Mouse (Mus musculus): ENCODE measurements around the gene Prelp. TPM values are rescaled to one million over a fixed set of nuclear protein-coding genes. Genes with fewer than 3 reads are reported as not detected.
"Not testable (repeated sequence)": the region's sequence is repeated elsewhere in the genome, so short reads cannot be mapped to it uniquely, and the experiment has no call there.

Prelp gene
- total RNA-seq, 1 experiment, result not detected

DNA sequence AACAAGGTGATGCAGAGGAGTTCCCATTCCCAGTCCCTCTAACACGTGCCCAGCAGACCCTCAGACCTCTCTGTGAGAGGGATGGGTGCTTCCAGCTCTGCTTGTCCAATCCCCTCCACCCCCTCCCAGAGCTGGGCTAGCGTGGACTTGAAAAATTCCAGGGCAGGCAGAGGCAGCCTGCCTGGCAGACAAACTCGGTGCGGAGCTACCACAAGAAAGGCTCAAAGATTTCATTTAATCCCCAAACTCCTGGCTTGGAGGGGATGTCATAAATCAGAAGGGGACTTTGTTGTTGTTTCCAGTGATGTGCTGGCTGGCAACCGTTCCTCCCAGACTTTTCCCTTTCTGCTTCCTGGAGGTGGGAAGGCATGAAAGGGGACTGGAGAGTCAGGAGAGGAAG, 44.1 kb upstream of the Prelp start:
- DNase-seq (ENCODE audit: low read depth, low spot score), result no peak
- in situ Hi-C loops (cut with MboI; ENCODE audit: low sequenced_read_pairs in 2 of 2, unreplicated experiment in 2 of 2), result no loop called here
- no peaks in the 10 kb centered on the region for H3K36me3 ChIP-seq (ENCODE audit: control insufficient read depth, insufficient read depth, low read length, poor library complexity, severe bottlenecking)
- H3K4me1 ChIP-seq (ENCODE audit: control insufficient read depth in 2 of 2, insufficient read depth in 2 of 2, low read length in 2 of 2, poor library complexity in 1 of 2), result no peaks in the 10 kb centered on the region
- no peak for TF ChIP-seq ZC3H11A (IDR thresholded peaks at IDR 0.05; ENCODE audit: borderline replicate concordance, low read depth, low read length)
- TF ChIP-seq CHD2 (IDR thresholded peaks at IDR 0.05; ENCODE audit: low read depth, low read length), result no peak
- H3K9me3 ChIP-seq (ENCODE audit: control insufficient read depth, insufficient read depth, low read depth, low read length), result no peaks in the 10 kb centered on the region
- H3K9ac ChIP-seq (ENCODE audit: insufficient read depth, low read depth, low read length, poor library complexity, severe bottlenecking), result no peak overlapping the region
- no peak overlapping the region for H3K4me3 ChIP-seq (ENCODE audit: insufficient read depth in 1 of 2, low read depth in 1 of 2, low read length in 2 of 2, poor library complexity in 1 of 2, severe bottlenecking in 1 of 2)
- no peak overlapping the region for H3K27ac ChIP-seq (ENCODE audit: insufficient read depth, low read depth, low read length, poor library complexity, severe bottlenecking)

GRCm38 (mm10) chr1:133964742-133965141, 43.5 kb upstream of the Prelp start:
- Histone ChIP-seq H3K4me1 (ENCODE audit: control insufficient read depth in 2 of 2, insufficient read depth in 2 of 2, low read length in 2 of 2, poor library complexity in 1 of 2) (no peaks in the 10 kb centered on the region), H3K9ac (ENCODE audit: insufficient read depth, low read depth, low read length, poor library complexity, severe bottlenecking) (no peak overlapping the region), H3K4me3 (ENCODE audit: insufficient read depth in 1 of 2, low read depth in 1 of 2, low read length in 2 of 2, poor library complexity in 1 of 2, severe bottlenecking in 1 of 2) (no peak overlapping the region), H3K9me3 (ENCODE audit: control insufficient read depth, insufficient read depth, low read depth, low read length) (no peaks in the 10 kb centered on the region), H3K36me3 (ENCODE audit: control insufficient read depth, insufficient read depth, low read length, poor library complexity, severe bottlenecking) (no peaks in the 10 kb centered on the region), H3K27ac (ENCODE audit: insufficient read depth, low read depth, low read length, poor library complexity, severe bottlenecking) (no peak overlapping the region)
- TF ChIP-seq ZNF384 (IDR thresholded peaks at IDR 0.05; ENCODE audit: low read depth, low read length) (no peak), MAFK (IDR thresholded peaks at IDR 0.05; ENCODE audit: insufficient read depth, low read depth, low read length) (no peak), HCFC1 (IDR thresholded peaks at IDR 0.05; ENCODE audit: borderline replicate concordance, insufficient read depth, low read length) (no peak), CHD2 (IDR thresholded peaks at IDR 0.05; ENCODE audit: low read depth, low read length) (no peak), ZC3H11A (IDR thresholded peaks at IDR 0.05; ENCODE audit: borderline replicate concordance, low read depth, low read length) (no peak)
- no peak for DNase-seq (ENCODE audit: low read depth, low spot score)
- in situ Hi-C loops (cut with MboI; ENCODE audit: low sequenced_read_pairs in 2 of 2, unreplicated experiment in 2 of 2), result no loop called here

GRCm38 (mm10) chr1:133963578-133963977, 42.4 kb upstream of the Prelp start:
- H3K9me3 ChIP-seq (ENCODE audit: control insufficient read depth, insufficient read depth, low read depth, low read length); H3K4me3 ChIP-seq (ENCODE audit: insufficient read depth in 1 of 2, low read depth in 1 of 2, low read length in 2 of 2, poor library complexity in 1 of 2, severe bottlenecking in 1 of 2); H3K27ac ChIP-seq (ENCODE audit: insufficient read depth, low read depth, low read length, poor library complexity, severe bottlenecking); DNase-seq (ENCODE audit: low read depth, low spot score); H3K4me1 ChIP-seq (ENCODE audit: control insufficient read depth in 2 of 2, insufficient read depth in 2 of 2, low read length in 2 of 2, poor library complexity in 1 of 2); H3K9ac ChIP-seq (ENCODE audit: insufficient read depth, low read depth, low read length, poor library complexity, severe bottlenecking); H3K36me3 ChIP-seq (ENCODE audit: control insufficient read depth, insufficient read depth, low read length, poor library complexity, severe bottlenecking); in situ Hi-C loops (cut with MboI; ENCODE audit: low sequenced_read_pairs in 2 of 2, unreplicated experiment in 2 of 2): not testable (repeated sequence)

GRCm38 (mm10) chr1:133963128-133963527, 41.9 kb upstream of the Prelp start:
- H3K4me1 ChIP-seq (ENCODE audit: control insufficient read depth in 2 of 2, insufficient read depth in 2 of 2, low read length in 2 of 2, poor library complexity in 1 of 2); H3K36me3 ChIP-seq (ENCODE audit: control insufficient read depth, insufficient read depth, low read length, poor library complexity, severe bottlenecking); in situ Hi-C loops (cut with MboI; ENCODE audit: low sequenced_read_pairs in 2 of 2, unreplicated experiment in 2 of 2); H3K9me3 ChIP-seq (ENCODE audit: control insufficient read depth, insufficient read depth, low read depth, low read length); H3K27ac ChIP-seq (ENCODE audit: insufficient read depth, low read depth, low read length, poor library complexity, severe bottlenecking); H3K9ac ChIP-seq (ENCODE audit: insufficient read depth, low read depth, low read length, poor library complexity, severe bottlenecking); H3K4me3 ChIP-seq (ENCODE audit: insufficient read depth in 1 of 2, low read depth in 1 of 2, low read length in 2 of 2, poor library complexity in 1 of 2, severe bottlenecking in 1 of 2); DNase-seq (ENCODE audit: low read depth, low spot score): not testable (repeated sequence)

GRCm38 (mm10) chr1:133961281-133962134, 40.3 kb upstream of the Prelp start:
- no peaks in the 10 kb centered on the region for H3K9me3 ChIP-seq (ENCODE audit: control insufficient read depth, insufficient read depth, low read depth, low read length)
- H3K27ac ChIP-seq (ENCODE audit: insufficient read depth, low read depth, low read length, poor library complexity, severe bottlenecking), result no peak overlapping the region
- in situ Hi-C loops (cut with MboI; ENCODE audit: low sequenced_read_pairs in 2 of 2, unreplicated experiment in 2 of 2), result no loop called here
- no peak for DNase-seq (ENCODE audit: low read depth, low spot score)
- H3K4me3 ChIP-seq (ENCODE audit: insufficient read depth in 1 of 2, low read depth in 1 of 2, low read length in 2 of 2, poor library complexity in 1 of 2, severe bottlenecking in 1 of 2), result no peak overlapping the region
- no peak overlapping the region for H3K9ac ChIP-seq (ENCODE audit: insufficient read depth, low read depth, low read length, poor library complexity, severe bottlenecking)
- no peaks in the 10 kb centered on the region for H3K4me1 ChIP-seq (ENCODE audit: control insufficient read depth in 2 of 2, insufficient read depth in 2 of 2, low read length in 2 of 2, poor library complexity in 1 of 2)
- no peaks in the 10 kb centered on the region for H3K36me3 ChIP-seq (ENCODE audit: control insufficient read depth, insufficient read depth, low read length, poor library complexity, severe bottlenecking)
- TF ChIP-seq HCFC1 (IDR thresholded peaks at IDR 0.05; ENCODE audit: borderline replicate concordance, insufficient read depth, low read length) (no peak), CHD2 (IDR thresholded peaks at IDR 0.05; ENCODE audit: low read depth, low read length) (no peak), MAFK (IDR thresholded peaks at IDR 0.05; ENCODE audit: insufficient read depth, low read depth, low read length) (no peak), ZC3H11A (IDR thresholded peaks at IDR 0.05; ENCODE audit: borderline replicate concordance, low read depth, low read length) (no peak)
